Mouse (Mus musculus): Measurements from ENCODE around the gene Epn3. TPM values are rescaled to one million over a fixed set of nuclear protein-coding genes. Genes with fewer than 3 reads are reported as not detected.

Epn3 gene
- 18.8 and 20.7 TPM in 2 replicates for polyA plus RNA-seq (2012; rRNA removed)

DNA sequence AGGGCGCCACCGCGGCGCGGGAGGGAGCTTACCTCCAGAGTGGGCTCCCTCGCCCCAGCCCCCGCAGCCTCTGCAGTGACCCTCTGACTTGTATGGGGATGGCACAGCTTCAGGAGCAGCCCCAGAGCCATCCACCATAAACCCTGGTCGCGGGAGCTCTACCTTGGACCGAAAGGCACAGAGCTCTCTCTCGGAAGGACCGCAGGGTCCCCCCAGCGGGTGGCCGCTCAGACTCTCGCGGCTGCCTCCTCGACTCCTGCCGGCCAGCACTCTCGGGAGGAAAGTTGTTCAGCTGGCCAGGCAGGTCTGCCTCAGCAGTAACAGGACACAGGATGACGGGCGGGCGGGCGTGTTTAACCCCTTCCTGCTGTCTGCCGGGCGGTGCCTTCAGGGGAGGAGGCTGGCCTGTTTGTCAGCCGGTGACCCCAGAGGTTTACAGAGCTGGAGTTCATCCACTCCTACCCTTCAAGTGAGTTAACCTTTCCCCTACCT is at the start of gene Epn3:
Gene Epn3 (minus strand): TSS at position 314 of the 492 bp plus-strand sequence.

DNA sequence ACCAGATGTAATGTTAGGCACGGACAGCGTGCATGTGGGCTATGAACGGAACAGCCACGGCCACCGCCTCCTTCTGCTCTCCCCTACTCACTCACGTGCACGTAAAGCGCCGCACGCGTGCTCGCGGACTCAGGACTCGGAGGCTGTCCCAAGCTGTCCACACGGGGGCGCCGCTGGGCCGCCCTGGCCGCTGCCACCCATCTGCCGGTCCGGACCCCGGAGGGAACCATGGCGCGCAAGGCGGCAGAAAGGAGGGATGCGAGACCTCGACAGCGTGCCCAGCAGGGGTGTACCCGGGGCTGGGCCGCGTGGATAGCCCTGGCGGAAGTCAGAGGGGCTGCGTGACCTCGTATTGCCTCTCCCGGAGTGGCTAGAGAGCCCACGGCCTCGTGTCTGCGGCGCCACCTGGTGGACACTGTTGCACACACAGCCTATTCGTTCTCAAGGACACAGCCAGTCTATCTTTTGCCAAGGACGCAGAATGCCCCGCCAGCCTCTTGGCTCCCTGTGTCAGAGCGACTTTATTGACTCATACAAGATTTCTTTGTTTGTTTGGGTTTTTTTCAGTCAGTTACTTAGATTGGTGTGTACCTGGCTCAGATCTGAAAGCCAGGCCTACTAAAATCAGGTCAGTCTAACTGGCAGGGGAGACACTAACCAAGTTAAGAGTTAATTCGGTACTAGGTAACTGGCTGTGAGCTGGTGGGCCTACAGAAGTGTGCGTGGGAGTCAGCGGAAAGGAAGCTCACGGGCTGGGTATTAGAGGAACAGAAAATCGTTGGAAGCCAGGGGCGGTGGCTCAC is 49.3 kb upstream of the Epn3 start, which contains the start of gene Rsad1:
Gene Rsad1 (minus strand): TSS at position 368 of the 803 bp plus-strand sequence.

DNA sequence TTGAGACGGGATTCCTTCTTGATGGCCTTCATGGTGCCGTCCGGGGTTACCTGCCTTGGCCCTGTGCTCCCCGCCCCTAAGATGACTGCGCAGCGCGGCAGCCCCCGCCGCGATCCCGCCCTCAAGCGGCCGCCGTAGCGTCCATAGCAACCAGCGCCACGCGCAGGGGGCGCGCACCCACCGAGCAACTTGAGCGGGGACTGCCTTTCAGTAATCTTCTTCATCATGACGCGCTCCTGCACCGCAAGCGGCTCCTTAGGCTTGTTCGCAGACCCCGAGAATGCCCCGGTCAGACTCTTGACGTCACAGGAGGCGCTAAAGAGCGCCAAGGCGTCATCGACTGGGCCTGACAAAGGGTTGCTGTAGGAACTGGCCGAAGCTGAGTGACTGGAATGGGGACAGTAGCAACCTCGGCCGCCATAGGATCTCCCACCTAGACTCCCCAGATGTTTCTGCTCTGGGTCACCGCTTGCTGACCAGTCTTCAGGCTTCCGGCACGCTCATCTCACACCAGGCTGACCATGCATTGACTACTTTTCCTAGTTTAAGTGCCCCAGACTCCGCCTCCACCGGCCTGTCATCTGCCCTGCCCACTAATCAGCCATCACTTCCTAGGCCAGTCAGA is 21.6 kb upstream of the Epn3 start, which contains the start of gene Mycbpap:
Gene Mycbpap (minus strand): TSS at position 524 of the 625 bp plus-strand sequence.

DNA sequence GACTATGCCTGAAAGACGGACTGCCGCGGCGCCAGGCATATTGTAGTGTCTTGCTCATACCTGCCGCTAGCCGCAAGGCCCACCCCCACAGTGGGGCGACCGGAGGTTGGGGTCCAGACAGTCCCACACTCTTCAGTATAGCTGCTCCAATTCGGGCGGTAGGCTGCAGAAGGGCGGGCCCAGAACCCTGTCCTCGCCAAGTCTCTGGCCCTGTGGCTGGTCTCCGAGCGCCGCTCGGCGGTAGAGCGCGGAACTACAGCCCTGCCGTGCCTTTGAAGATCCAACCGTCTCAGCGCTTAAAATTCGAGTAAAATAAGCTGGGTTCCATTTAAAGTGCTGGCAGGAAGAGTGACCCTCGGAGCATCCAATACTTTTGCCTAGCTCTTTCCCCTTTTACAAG is 13.8 kb downstream of the Epn3 start, which contains the start of gene Spata20:
Gene Spata20 (minus strand): TSS at position 179 of the 400 bp plus-strand sequence.

DNA sequence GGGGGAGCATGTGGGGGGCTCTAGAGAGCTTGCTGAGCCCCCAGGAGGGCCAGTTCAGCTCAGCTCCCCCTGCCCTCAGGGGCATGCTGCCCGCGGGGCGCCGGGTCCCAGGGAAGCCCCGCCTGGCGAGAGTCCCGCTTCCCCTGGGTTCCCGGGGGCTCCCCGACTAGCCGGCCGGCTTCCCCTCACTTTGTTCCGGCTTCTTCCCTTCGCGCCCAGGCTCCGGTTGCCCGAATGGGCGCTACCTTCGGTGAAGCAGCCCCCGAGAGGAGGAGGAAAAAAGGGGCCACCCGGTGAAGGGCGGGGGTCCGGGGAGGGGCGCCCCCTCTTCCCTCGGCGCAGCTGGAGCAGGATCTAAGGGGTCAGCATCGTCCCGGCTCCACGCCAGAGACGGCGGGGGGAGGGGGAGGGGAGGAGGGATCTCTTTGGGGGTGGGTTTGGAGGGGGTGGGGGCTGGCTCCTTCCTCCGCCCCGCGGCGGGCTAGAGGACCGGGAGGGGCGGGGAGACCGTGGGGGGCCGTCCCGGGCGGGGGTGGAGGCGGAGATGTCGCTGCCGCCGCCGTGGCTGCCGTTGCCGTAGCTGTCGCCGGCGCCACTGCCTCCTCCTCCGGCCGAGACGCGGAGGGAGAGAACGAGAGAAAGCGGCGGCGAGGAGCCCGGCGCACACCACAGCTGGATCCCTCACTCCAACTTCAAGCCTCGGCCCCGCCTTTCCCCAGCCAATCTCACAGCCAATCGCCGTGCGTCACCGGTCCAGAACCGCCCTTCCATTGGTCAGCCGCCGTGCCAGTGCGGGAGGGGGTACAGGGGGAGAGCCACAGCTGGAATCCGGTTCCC is 25.8 kb downstream of the Epn3 start, which contains the start of gene Cacna1g:
Gene Cacna1g (minus strand): TSS at position 492 of the 837 bp plus-strand sequence.

Other genes starting within 250 kb of the Epn3 start
- gene Gm21885, start 218.1 kb downstream of the Epn3 start, polyA plus RNA-seq (2012; rRNA removed), result not detected in 2 replicates
- 3.8 and 5.8 TPM in 2 replicates for gene Luc7l3, start 178.0 kb downstream of the Epn3 start, polyA plus RNA-seq (2012; rRNA removed)
- 119 and 133 TPM in 2 replicates for gene Ankrd40, start 172.0 kb downstream of the Epn3 start, polyA plus RNA-seq (2012; rRNA removed)
- 21.6 and 23.3 TPM in 2 replicates for gene Abcc3, start 107.0 kb downstream of the Epn3 start, polyA plus RNA-seq (2012; rRNA removed)
- 30.4 and 39.4 TPM in 2 replicates for gene Cacna1g, start 25.8 kb downstream of the Epn3 start, polyA plus RNA-seq (2012; rRNA removed)
- gene Spata20, start 13.8 kb downstream of the Epn3 start, polyA plus RNA-seq (2012; rRNA removed), result 0.06 and 1.0 TPM in 2 replicates
- gene Mycbpap, start 21.8 kb upstream of the Epn3 start, polyA plus RNA-seq (2012; rRNA removed), result 6.4 and 7.8 TPM in 2 replicates
- 31.0 and 34.1 TPM in 2 replicates for gene Rsad1, start 49.3 kb upstream of the Epn3 start, polyA plus RNA-seq (2012; rRNA removed)
- 2.3 and 3.2 TPM in 2 replicates for gene Chad, start 65.1 kb upstream of the Epn3 start, polyA plus RNA-seq (2012; rRNA removed)
- gene Acsf2, start 101.9 kb upstream of the Epn3 start, polyA plus RNA-seq (2012; rRNA removed), result 54.3 and 58.9 TPM in 2 replicates
- gene Lrrc59, start 129.8 kb upstream of the Epn3 start, polyA plus RNA-seq (2012; rRNA removed), result 91.4 and 100 TPM in 2 replicates
- 30.0 and 39.0 TPM in 2 replicates for gene Mrpl27, start 153.8 kb upstream of the Epn3 start, polyA plus RNA-seq (2012; rRNA removed)
- 2.6 and 3.4 TPM in 2 replicates for gene Eme1, start 154.0 kb upstream of the Epn3 start, polyA plus RNA-seq (2012; rRNA removed)
- 68.4 and 78.0 TPM in 2 replicates for gene Xylt2, start 177.5 kb upstream of the Epn3 start, polyA plus RNA-seq (2012; rRNA removed)
- gene Gm11541, start 204.5 kb upstream of the Epn3 start, polyA plus RNA-seq (2012; rRNA removed), result not detected in 2 replicates
- gene Cdc34b, start 241.8 kb upstream of the Epn3 start, polyA plus RNA-seq (2012; rRNA removed), result 2.6 and 2.7 TPM in 2 replicates

Measured in ovary, adult 2 months (tissue).